Mouse (Mus musculus): ENCODE measurements at regions not wholly inside any gene's neighbourhood (a gene's known extent, or its start where the extent isn't known, plus 50 kb on each side); places are given as distances from the start of the nearest gene placed in this dataset.

DNA sequence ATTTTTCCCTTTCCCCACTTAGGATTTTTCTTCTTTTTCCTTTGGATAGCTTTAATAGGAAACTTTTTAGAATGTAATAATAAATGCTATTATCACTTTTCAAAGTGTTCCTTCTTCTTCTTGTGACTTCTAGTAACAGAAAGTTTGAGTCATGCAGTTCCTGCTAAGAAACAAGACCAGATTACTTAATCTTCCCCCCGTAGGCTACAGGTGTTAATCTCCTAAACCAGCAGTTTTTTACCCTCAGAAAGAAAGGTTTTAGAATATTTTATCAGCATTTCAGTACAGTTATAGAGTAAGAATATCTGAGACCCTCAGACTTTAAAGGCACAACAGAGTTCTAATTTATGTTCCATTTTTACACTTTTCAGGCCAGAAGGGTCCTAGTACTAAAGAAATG is 1128.7 kb downstream of the Slitrk1 start (continued):
- TF ChIP-seq RAD21 (IDR thresholded peaks at IDR 0.05; ENCODE audit: low read depth, low read length) = peak; percentile 2; the same call in 1 of the 2 replicates
- no peak for TF ChIP-seq ZNF384 (IDR thresholded peaks at IDR 0.05; ENCODE audit: low read depth, low read length)
- TF ChIP-seq SMC3 (IDR thresholded peaks at IDR 0.05; ENCODE audit: low read depth, low read length) = no peak
- peak; percentile 78; the same call in 1 of the 2 replicates for TF ChIP-seq RCOR1 (IDR thresholded peaks at IDR 0.05; ENCODE audit: low read depth, low read length)
- TF ChIP-seq GATA1 (IDR thresholded peaks at IDR 0.05; ENCODE audit: low read depth, low read length) = peak; percentile 76
- peak; percentile 52; the same call in 1 of the 2 replicates for TF ChIP-seq SIN3A (IDR thresholded peaks at IDR 0.05; ENCODE audit: low read length)

All from MEL (cell line).